Mouse (Mus musculus): ENCODE measurements at regions not wholly inside any gene's neighbourhood (a gene's known extent, or its start where the extent isn't known, plus 50 kb on each side); places are given as distances from the start of the nearest gene placed in this dataset.

GRCm38 (mm10) chr13:5204143-5204542 lies 595.2 kb upstream of the Akr1e1 start:
- DNase-seq (ENCODE audit: inconsistent age in 2 of 2, low spot score in 1 of 2): peak; percentile 69 to 91

DNA sequence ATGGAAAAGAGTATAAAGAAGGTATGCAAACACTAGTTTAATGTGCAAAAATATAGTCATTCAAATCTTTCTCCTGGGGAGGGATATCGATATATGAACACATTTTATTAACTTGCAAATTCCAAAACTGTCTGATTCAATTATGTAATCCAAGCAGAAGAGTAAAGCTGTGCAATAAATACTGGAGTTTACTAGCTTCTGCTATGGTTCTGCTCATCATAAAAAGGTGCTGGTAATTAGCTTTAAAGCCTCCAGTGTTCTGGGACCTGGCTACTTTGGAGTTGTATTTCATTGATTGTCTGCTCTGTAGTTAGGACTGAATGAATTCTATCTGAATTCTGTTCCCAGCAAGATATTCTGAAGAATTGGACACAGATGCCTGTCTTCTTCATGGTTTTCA lies 602.7 kb upstream of the Akr1e1 start:
- DNase-seq (ENCODE audit: inconsistent age in 2 of 2, low spot score in 1 of 2): no peak

- no peak for DNase-seq (ENCODE audit: inconsistent age in 2 of 2, low spot score in 1 of 2)
Observed at GRCm38 (mm10) chr13:5229476-5229875, 620.5 kb upstream of the Akr1e1 start.

- no peak for DNase-seq (ENCODE audit: inconsistent age in 2 of 2, low spot score in 1 of 2)
Observed at GRCm38 (mm10) chr13:5234232-5234631, 625.3 kb upstream of the Akr1e1 start.

DNA sequence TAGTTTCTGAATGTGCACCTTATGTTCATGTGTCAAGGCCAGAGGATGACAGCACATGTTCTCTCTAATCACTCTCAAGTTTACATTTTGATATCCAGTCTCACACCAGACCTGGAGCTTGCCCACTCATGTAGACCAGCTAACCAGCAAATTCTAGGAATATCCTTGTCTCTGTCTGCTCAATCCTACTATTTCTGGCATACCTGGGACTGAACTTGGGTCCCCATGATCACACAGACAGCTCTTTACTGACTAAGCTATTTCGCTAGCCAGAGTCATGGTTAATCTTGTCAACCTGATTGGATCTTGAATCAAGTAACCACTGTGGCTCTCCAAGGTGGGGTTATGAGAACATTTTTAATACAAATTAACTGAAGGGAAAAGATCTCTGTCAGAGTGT lies 625.9 kb upstream of the Klf6 start:
- no peak for DNase-seq (ENCODE audit: inconsistent age in 2 of 2, low spot score in 1 of 2)

DNA sequence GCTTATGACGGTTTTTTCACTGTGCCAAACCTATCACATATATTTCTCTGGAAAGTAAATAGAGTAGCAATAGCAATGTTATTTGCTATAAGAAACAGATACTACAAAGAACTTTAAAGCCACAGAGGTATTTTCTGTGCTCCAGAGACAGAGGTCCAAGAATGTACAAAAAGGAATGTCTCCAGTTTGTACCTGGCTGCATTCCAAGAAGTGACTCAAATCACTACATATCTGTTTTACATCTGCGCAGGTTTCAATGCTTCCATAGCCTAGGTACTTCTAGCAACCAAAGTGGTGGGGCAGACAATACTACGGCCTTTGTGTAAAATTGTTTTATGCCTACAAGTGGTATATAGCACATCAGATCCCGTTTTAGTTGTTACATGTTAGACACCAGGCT lies 620.7 kb upstream of the Klf6 start:
- DNase-seq (ENCODE audit: inconsistent age in 2 of 2, low spot score in 1 of 2): no peak

DNA sequence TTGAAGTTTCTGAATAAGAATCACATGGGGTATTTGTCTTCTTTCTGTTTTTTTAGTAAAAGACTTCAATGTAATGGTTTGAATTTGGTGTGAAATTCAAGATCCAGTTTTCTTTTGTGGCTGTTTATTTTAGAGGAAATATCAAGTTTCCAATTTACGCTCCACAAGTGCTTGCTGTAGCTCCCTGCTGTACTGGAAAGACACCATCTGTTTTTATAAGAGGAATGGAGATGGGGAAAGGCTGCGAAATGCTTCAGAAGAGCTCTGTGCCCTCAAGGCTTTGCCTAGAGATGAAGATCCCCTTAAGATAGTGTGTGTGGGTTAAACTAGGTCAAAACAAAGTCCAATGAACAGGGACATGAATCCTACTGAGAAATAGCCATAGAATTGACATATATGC lies 618.5 kb upstream of the Klf6 start:
- no peak for DNase-seq (ENCODE audit: inconsistent age in 2 of 2, low spot score in 1 of 2)

DNA sequence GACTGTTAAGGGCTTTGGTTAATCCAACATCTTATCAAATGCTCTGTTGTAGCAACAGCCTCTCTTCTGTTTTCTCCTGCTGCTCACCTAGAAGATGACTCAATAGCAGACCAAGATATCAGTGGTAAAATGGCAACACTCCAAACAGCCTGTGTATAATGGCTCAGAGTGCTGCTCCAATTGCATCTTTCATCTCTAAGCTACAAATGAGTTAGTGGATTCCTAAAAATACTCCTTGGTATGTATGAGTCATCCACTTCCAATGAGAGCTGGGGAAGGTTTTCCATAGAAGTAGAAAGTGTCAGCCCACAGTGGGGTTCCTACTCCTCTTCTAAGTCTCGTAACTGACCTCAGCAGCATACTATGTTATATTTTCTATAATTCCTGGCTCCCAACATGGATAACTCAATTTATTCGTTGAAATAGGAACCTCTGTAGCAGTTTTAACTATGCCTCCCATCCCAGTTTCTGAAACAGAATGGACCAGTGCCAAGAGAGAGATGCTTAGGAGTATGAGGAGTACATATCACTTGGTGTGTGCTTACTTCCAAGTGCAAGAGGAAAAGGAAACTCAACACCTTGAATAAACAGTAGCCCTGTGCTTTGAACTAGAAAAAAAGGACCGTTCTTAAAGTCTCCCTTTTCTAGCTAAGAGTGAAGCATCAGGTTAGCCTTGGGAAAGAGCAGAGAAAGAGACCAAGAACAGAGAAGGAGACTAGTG lies 612.5 kb upstream of the Klf6 start:
- peak in 1 of 2 experiments; percentile 42 for DNase-seq (ENCODE audit: inconsistent age in 2 of 2, low spot score in 1 of 2)

DNA sequence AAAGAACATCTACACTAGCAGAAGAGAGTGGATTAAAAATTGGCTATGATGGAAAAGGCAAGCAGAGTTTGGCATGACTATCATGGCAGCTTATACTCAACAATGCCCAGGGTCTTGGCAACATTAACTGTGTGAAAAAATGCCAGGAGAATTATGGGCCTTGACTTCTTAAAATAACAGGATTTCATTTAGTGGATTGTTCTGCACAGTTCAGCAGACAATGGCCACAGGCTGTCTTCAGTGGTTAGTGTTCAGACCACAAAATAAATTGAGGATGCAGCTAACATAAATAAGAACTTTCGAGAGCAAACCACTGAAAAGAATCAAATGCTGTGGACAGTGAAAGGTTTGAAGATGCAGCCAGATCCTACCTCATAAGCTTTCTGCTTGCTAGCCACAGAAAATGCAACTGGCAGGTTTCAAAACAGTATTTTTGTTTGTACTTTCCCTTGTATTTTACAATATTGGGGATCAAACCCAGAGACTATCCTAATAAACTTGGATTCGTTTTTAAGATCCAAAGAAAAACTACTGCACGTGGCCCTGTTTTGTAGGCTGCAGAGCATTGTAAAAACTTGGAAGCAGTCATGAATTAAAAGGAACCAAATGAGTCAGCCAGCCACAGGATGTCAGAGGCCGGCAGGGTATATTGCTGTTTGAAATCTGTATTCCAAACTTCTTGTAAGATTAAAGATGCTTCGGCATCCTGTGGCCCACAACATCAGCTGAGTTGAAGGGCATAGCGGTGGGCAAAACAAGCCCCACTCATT lies 603.2 kb upstream of the Klf6 start:
- DNase-seq (ENCODE audit: inconsistent age in 2 of 2, low spot score in 1 of 2): no peak

GRCm38 (mm10) chr13:5259760-5260159 lies 601.5 kb upstream of the Klf6 start:
- no peak for DNase-seq (ENCODE audit: inconsistent age in 2 of 2, low spot score in 1 of 2)

DNA sequence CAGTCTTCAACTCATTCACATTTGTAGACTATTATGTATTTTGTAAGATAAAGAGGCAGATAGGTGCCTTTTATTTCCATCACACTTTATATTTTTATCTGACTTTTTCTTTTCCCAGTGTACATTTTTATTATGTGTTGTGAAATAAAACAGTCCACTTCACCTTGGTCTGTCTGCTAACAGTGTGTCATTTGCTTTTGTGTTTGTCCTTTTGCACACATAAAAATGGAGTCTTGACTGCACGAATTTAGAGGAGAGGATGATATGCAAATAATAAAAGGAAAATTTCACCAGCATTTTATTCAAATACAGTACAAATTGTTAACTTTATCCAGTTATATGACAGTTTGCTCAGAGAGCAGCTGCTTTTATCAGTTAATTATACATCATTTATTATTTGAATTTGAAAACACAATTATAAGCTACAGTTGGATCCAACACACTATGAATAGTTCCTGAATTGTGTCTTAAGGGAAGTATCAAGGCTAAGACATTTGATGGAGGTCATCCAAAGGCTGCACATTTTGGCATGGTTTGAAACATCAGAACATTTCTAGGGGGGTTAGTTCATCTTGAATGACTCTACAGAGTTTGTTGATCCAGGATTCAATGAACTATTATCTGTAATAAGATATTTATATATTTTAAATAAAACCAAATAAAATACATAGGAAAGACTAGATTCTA lies 588.6 kb upstream of the Klf6 start:
- DNase-seq (ENCODE audit: inconsistent age in 2 of 2, low spot score in 1 of 2): no peak

- no peak for DNase-seq (ENCODE audit: inconsistent age in 2 of 2, low spot score in 1 of 2)
Observed at GRCm38 (mm10) chr13:5276564-5276963, 584.7 kb upstream of the Klf6 start.

GRCm38 (mm10) chr13:5289753-5290449 lies 571.4 kb upstream of the Klf6 start:
- DNase-seq (ENCODE audit: inconsistent age in 2 of 2, low spot score in 1 of 2): no peak

- DNase-seq (ENCODE audit: inconsistent age in 2 of 2, low spot score in 1 of 2): no peak
Observed at GRCm38 (mm10) chr13:5302141-5302540, 559.1 kb upstream of the Klf6 start.

- peak in 1 of 2 experiments; percentile 53 for DNase-seq (ENCODE audit: inconsistent age in 2 of 2, low spot score in 1 of 2)
Observed at GRCm38 (mm10) chr13:5306688-5307087, 554.6 kb upstream of the Klf6 start.

DNA sequence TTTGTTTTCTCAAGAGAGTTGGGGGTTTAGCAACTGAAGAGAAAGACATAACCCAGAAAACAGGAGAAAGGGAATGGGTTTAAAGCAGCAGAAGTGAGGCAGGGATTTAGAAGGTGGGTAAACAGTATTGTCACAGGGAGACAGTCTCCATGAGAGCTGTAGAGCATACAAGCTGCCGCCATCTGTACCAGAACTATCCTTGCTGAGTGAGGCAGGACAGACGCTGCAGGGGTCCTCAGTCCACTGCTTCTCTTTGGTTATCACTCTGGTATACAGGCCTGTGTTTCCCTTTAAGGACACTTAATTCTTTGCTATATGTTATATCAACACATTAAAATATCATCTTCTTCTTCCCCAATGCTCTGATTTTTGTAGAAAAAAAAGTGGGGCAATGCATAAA lies 548.0 kb upstream of the Klf6 start:
- no peak for DNase-seq (ENCODE audit: inconsistent age in 2 of 2, low spot score in 1 of 2)

- DNase-seq (ENCODE audit: inconsistent age in 2 of 2, low spot score in 1 of 2): peak in 1 of 2 experiments; percentile 35
Observed at GRCm38 (mm10) chr13:5315011-5315410, 546.3 kb upstream of the Klf6 start.

GRCm38 (mm10) chr13:5317941-5318856 lies 543.1 kb upstream of the Klf6 start:
- DNase-seq (ENCODE audit: inconsistent age in 2 of 2, low spot score in 1 of 2): no peak

- DNase-seq (ENCODE audit: inconsistent age in 2 of 2, low spot score in 1 of 2): peak; percentile 16 to 21
Observed at GRCm38 (mm10) chr13:5345712-5346111, 515.6 kb upstream of the Klf6 start.
